Mouse (Mus musculus): ENCODE measurements around the gene Krt82.

DNA sequence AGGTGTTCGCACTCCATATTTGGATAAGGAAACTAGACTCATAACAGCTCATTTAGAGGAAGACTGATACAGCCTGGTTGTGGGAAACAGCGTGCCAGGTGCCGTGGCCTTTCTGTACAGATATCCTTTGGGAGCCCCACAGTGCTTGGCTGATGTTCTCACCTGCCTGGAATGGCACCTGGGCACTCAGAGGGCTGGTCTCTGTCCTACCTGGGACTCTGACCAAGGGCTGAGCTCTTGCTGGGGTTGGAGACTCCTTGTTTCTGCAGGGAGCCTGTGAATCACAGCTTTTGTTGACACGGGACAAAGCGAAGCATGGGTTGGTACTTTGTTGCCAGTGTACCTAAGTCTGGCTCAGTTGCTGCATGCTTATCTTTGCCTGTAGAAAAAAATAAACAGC lies 25.0 kb upstream of the Krt82 start:
- TF ChIP-seq CTCF (IDR thresholded peaks at IDR 0.05; ENCODE audit: low read depth) (no peak), EP300 (IDR thresholded peaks at IDR 0.05; ENCODE audit: low read depth) (no peak)

All from liver, embryonic 14.5 days (tissue).